Mouse (Mus musculus) neural tube, embryonic 10.5 days (tissue): ENCODE results near the gene Gpr37l1.
A peak's percentile ranks its signal among the peaks of the same experiment; 100 is the strongest.
"Not testable (repeated sequence)": the region's sequence is repeated elsewhere in the genome, so short reads cannot be mapped to it uniquely, and the experiment has no call there.

Experiments used
- DNase-seq: peaks from one replicate; pipeline ENCODE4 v3.0.0-alpha.2; 2017; ENCODE audit warnings: low spot score; ENCODE audit errors: extremely low spot score

Gene Gpr37l1

GRCm38 (mm10) chr1:135167435-135167834 lies at the start of gene Gpr37l1:
Gpr37l1 (minus strand) TSS chr1:135167681.
- DNase-seq, result no peak

- DNase-seq, result no peak
Measured at GRCm38 (mm10) chr1:135213772-135214640, 46.5 kb upstream of the Gpr37l1 start.

GRCm38 (mm10) chr1:135210421-135210820 lies 42.9 kb upstream of the Gpr37l1 start:
- no peak for DNase-seq

GRCm38 (mm10) chr1:135208716-135209115 lies 41.2 kb upstream of the Gpr37l1 start:
- DNase-seq, result no peak

- no peak for DNase-seq
Measured at GRCm38 (mm10) chr1:135206586-135207339, 39.3 kb upstream of the Gpr37l1 start.

- no peak for DNase-seq
Measured at GRCm38 (mm10) chr1:135205257-135205656, 37.8 kb upstream of the Gpr37l1 start.

- DNase-seq, result no peak
Measured at GRCm38 (mm10) chr1:135204196-135205126, 37.0 kb upstream of the Gpr37l1 start.

GRCm38 (mm10) chr1:135200400-135200799 lies 32.9 kb upstream of the Gpr37l1 start:
- no peak for DNase-seq

- peak; percentile 43 for DNase-seq
Measured at GRCm38 (mm10) chr1:135199014-135199819, 31.7 kb upstream of the Gpr37l1 start.

GRCm38 (mm10) chr1:135198412-135198811 lies 30.9 kb upstream of the Gpr37l1 start:
- no peak for DNase-seq

GRCm38 (mm10) chr1:135195907-135196440 lies 28.5 kb upstream of the Gpr37l1 start:
- DNase-seq, result no peak

GRCm38 (mm10) chr1:135194335-135194734 lies 26.9 kb upstream of the Gpr37l1 start:
- not testable (repeated sequence) for DNase-seq

- DNase-seq, result no peak
Measured at GRCm38 (mm10) chr1:135189186-135189585, 21.7 kb upstream of the Gpr37l1 start.

- DNase-seq, result no peak
Measured at GRCm38 (mm10) chr1:135188197-135188596, 20.7 kb upstream of the Gpr37l1 start.

- not testable (repeated sequence) for DNase-seq
Measured at GRCm38 (mm10) chr1:135187016-135187415, 19.5 kb upstream of the Gpr37l1 start.

GRCm38 (mm10) chr1:135186427-135186826 lies 18.9 kb upstream of the Gpr37l1 start:
- DNase-seq, result no peak

- no peak for DNase-seq
Measured at GRCm38 (mm10) chr1:135185936-135186335, 18.5 kb upstream of the Gpr37l1 start.

- DNase-seq, result no peak
Measured at GRCm38 (mm10) chr1:135183941-135184570, 16.6 kb upstream of the Gpr37l1 start.

GRCm38 (mm10) chr1:135183448-135183847 lies 16.0 kb upstream of the Gpr37l1 start:
- no peak for DNase-seq

- no peak for DNase-seq
Measured at GRCm38 (mm10) chr1:135182975-135183374, 15.5 kb upstream of the Gpr37l1 start.
